Mouse (Mus musculus): Measurements from ENCODE around the gene Osbpl9. TPM values are rescaled to one million over a fixed set of nuclear protein-coding genes. Genes with fewer than 3 reads are reported as not detected.

Gene Osbpl9
- total RNA-seq, 2 experiments from 2014 or later = 92.8 to 101 TPM

DNA sequence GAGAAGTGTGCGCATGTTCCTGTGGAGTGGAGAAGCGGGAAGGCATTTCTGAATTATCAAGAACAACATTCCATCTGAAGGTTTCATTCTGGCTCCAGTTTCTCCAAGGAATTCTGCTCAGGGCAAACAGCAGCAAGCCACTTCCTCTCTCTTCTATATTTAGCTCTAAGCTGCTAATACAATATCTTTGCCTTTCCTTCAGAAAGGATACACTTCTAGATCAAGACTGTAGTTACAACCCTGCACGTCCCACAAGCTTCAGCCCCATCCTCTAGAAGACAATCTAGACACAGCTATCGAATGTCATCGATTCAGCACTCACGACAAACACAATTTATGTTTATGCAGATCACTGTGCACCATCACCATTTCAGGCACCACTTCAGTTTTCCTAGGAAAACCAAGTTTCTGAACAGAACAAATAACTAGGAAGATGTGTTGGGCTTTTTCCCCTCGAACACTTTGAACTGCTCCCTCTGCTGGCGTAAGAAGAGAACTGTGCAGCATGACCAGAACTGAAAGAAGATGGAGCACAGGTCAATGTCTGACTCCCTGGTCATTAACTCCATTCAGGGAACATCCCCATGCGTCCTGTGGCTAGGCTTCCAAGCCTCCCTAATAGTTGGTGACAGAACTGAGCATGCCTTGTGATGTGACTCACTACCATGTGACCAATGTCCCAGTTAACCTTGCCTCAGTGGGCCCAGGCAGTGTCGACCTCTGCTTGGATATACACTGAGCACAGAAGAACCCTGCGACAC is 54.6 kb downstream of the Osbpl9 start:
- intact Hi-C loops (cut with DNase I) = loop anchor here (5.0 kb wide), 2 partner anchors 35 to 60 kb away; no protein-coding TSS in a partner anchor
- DNase-seq = peak; percentile 51 to 71

DNA sequence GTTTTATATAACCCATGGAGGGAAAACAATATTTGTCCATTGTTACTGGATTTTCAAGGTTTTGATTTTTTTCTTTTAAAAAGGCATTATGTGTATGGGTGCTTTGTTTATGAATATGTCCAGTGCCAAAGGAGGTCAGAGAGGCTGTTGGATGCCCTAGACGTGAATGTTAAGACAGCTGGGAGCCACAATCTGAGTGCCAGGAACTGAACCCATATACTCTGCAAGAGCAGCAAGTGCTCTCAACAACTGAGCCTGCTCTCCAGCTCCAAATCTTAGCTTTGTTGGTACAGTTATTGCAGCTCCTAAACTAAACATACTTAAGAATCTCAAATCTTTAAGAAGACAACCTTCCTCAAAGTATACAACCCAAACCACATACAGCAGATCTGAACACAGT is 59.0 kb downstream of the Osbpl9 start:
- intact Hi-C loops (cut with DNase I) = no loop called here
- no peak for DNase-seq

DNA sequence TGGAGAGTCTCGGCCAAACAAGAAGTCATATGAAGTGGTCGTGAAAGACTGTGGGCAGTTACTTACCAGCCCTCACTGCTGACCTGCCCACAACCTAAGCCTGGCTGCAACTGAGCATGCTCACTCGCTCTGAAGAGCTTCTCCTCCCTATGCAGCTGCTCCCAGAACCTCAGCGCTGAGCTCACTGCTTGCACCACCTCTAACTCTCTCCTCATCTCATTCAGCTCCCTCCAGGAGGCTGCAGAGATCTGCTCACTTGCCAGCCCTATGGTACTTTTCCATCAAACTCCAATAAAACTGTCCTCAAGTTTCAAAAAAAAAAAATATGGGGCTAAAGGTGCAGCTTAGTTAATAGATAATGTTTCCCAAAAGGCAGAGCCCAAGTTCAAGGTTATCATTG is 63.5 kb downstream of the Osbpl9 start:
- intact Hi-C loops (cut with DNase I) = no loop called here
- DNase-seq = no peak

DNA sequence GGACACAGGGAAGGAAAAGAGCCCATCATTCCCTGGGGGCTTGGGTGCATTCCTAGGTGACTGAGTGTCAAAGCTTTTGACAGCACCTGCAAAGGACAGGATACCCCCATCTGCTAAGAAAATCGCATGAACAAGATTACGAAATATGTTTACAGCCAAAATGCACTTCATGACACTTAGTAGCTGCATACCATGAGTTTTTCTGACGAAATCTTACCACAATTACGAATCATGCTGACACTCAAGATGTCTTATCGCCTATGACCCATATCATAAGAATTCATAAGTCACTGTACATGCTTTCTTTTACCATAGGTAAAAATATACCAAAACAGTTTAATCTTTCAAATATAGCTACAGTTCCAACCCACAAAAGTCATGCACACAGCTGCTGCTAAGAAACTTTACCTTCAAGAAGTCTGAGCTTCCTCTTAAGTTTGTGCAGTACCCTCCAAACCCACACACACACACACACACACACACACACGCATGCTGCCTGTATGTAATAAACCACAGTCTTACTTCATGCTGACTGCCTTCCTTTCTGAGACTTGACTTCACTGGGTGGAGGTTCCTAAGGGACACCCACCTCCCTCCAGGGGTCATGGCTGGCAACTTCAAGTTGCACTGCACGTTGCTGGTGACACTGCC is 65.5 kb downstream of the Osbpl9 start:
- no peak for DNase-seq
- intact Hi-C loops (cut with DNase I) = no loop called here

DNA sequence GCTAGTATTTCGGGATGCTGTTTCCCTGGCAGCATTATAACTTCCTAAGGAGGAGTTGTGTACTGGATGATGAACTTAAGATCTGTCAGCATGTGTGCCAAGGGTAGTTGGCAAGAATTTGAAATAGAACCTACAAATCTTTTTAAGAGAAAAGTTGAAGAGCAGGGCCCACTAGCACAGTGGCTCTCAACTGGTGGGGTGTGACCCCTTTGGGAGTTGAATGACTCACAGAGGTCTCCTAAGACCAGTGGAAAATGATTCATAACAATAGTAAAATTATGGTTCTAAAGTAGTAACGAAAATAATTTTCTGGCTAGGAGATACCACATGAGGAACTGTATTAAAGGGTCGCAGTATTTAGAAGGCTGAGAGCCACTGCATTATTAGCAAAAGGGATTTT is 67.1 kb downstream of the Osbpl9 start:
- intact Hi-C loops (cut with DNase I) = no loop called here
- no peak for DNase-seq

DNA sequence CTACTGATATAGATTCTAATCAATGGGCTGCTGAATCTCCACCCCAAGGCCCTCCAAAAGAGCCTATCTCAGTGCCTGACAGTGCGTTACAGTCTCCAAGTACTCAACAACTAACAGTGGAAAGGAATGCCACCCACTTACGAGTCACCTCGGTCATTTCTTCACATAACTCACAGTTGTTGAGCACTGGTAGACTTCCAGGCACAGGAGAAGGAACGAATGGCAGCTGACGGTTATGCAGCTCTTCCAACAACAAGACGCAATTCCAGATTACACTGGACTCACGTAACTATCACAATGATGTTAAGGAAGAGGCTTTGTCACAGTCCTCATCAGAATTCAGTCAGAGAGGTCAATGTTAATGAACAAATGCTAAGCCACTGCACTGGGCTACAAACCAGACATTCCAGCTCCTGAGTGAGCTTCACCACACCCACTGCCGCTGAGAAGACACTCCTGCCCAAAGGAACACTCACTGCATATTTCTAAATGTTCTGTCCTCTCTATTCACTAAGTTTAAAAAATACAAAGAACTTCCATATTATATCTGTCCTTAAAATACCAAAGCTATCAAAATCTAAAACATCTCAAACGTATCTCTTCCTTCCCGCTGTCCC is 70.7 kb downstream of the Osbpl9 start:
- no peak for DNase-seq
- intact Hi-C loops (cut with DNase I) = no loop called here

DNA sequence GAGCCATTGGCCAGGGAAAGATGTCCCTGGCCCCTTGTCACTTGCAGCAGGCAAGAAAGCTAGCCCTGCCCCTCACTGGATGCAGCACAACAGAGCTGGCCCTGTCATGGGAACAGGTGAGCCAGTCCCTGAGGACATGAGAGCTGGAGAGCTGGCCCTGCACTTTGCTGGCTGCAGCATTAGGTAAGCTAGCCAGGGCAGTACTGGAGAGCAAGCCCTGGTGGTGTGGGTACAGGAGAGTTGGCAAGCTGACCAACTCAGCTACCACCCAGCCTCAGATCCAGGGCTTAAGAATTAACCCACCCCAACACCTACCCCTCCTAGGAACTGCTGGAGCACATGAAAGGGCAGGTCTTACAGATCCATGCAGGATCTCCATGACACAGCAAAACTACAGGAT is 73.1 kb downstream of the Osbpl9 start:
- DNase-seq = no peak
- intact Hi-C loops (cut with DNase I) = no loop called here

DNA sequence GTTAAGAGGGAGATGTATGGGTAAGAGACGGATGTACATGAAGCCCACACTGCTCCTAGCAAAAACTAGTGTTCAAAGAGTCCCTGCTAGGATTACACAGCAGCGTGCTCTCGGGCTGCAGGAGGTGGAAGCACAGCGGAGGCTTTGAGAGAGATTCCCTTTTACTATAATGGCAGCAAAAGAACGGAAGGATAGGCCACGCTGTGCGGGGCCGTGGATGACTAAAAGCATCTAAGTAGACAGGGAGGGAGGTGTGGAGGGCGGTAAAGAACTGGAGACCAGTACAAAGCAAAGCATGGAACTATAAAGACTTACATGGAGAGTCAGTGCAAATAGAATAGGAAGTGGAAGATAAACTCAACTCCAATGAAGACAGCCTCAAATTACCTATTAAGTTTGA is 74.1 kb downstream of the Osbpl9 start:
- intact Hi-C loops (cut with DNase I) = no loop called here

DNA sequence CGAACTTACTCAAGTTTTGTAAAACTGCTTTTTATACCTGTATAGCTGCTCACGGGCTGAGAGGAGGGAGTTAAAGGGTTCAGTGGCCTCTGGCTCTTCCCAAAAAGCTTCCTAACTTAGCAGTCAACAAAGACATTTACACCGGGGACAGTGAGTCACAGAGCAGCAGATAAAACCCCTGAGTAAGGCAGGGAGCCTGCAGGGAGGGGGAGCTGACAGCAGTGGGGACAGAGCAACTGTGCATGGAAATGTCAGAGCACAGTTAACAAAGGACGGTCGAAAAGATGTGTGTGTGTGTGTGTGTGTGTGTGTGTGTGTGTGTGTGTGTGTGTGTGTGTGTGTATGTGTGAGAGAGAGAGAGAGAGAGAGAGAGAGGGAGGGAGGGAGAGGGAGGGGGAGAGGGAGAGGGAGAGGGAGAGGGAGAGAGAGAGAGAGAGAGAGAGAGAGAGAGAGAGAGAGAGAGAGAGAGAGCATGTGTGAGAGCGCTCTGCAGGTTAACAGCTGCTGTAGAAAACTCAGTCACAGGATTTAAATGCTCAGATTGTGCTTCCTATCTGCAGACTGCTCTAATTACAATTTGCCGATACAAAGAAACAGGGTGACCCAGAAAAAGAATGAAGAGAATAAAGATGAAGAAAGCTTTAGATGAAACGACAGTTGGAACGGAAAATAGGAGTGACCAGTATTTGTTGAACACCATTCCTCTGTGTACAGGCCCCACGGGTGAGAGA is 75.1 kb downstream of the Osbpl9 start:
- intact Hi-C loops (cut with DNase I) = no loop called here
- peak in 1 of 2 experiments; percentile 25 for DNase-seq

More for the DNA sequence above, 74.1 kb downstream of the Osbpl9 start:
- no peak for DNase-seq

DNA sequence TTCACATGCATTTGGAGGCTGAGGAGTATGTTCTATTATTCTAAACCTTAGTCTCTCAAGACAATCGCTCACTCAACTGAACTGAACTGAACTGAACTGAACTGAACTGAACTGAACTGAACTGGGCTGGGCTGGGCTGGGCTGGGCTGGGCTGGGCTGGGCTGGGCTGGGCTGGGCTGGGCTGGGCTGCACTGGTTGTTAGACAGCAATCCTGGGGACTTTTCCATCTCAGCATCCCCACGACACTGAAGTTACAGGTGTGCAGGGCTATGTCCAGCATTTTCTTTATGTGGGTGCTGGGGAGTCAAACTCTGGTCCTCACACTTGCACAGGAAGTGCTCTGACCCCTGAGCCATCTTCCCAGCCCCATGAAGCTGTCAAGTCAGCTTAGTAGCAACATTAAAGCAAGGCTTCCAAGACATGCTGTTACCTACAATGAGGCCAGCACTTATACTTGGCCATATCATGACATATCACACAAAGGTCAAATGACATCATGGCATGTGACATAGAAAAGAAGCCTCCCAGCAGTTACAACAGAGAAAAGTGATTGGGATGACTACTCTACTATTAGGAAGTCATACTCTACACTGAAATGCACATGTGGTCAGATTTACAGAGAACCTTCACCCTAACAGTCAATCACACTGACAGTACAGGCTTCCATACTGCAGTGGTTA is 76.2 kb downstream of the Osbpl9 start:
- no peak for DNase-seq
- intact Hi-C loops (cut with DNase I) = no loop called here

DNA sequence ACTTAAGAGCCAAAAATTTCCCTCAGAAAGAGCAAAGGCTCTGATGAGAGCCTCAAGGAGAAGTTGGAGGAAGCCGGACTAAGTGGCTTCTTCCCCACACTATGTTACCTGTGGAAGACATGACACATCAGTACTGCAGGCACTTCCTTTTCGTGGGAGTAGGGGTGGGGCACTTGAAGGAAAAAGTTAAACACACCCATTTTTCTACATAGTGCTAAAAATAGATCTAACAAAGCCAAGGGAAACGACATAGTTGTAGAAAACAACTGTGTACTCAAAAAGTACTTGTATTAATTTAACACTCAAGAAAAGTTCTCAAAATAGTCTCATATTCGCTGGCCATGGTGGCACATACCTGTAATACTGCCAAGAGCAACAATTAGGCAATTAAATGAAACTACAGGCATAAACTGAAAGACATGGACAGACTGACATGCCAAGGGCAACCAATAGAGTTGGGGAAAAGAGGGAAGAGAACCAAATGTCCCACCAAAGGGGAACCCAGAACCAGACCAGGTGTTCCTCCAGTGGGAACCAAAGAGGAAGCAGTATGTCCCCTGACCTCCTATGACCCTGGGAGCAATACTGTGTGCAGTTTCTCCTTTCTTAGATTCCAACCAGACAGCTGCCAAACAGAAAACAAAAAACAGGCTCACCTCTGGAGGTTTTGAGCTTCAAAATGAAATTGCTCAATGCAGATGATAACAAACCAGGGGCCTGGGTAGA is 79.1 kb downstream of the Osbpl9 start:
- no peak for DNase-seq
- intact Hi-C loops (cut with DNase I) = no loop called here

DNA sequence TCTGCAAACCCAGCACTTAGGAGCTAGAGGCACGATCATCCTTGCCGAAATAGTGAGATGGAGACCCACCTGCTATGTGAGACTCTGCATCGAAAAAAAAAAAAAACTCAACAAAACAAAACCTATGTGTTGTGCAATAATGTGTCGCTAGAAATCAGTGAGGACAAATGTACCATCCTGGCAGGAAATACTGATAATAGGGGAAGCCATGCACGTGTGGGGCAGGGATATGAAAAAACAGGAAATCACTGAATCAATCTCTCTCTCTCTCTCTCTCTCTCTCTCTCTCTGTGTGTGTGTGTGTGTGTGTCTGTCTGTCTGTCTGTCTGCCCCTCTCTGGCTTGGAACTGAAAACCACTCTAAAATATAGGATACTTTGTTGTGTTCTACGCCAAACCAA is 81.3 kb downstream of the Osbpl9 start:
- no peak for DNase-seq
- intact Hi-C loops (cut with DNase I) = no loop called here

DNA sequence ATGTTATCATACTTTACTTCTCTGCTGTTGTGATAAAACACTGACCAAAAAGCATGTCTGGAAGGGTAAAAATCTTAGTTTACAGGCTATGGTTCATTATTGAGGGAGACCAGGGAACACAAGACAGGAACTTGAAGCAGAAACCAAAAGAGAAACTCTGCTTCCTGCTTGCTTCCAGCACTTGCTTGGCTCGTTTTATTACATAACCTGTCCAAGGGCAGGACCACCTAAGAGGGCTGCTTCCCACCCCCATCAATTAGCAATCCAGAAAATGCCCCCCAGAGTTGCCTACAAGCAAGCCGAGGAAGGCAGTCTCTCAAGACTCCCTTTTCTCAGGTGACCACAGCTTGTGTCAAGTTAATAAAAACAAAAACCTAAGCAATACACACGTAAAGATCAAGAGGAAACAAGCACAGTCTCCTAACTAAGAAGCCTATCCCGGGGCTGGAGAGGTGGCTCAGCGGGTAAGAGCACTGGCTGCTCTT is 82.4 kb downstream of the Osbpl9 start:
- intact Hi-C loops (cut with DNase I) = no loop called here
- DNase-seq = no peak

DNA sequence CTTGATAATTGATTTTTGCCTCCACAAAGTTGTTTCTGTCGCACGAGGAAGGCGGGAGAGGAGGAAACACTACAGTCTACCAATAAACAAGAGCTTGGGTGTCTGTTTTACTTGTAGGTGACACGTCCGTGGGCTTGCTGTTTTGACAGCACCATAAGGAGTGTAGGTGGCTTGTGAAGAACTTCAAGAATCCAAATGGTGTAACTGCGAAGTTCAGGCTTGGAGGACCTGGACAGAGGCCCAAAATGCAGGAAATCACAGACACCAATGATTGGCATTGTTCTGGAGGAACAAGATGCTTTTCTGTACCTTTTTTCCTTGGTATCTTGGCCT is 83.8 kb downstream of the Osbpl9 start:
- intact Hi-C loops (cut with DNase I) = no loop called here
- no peak for DNase-seq

DNA sequence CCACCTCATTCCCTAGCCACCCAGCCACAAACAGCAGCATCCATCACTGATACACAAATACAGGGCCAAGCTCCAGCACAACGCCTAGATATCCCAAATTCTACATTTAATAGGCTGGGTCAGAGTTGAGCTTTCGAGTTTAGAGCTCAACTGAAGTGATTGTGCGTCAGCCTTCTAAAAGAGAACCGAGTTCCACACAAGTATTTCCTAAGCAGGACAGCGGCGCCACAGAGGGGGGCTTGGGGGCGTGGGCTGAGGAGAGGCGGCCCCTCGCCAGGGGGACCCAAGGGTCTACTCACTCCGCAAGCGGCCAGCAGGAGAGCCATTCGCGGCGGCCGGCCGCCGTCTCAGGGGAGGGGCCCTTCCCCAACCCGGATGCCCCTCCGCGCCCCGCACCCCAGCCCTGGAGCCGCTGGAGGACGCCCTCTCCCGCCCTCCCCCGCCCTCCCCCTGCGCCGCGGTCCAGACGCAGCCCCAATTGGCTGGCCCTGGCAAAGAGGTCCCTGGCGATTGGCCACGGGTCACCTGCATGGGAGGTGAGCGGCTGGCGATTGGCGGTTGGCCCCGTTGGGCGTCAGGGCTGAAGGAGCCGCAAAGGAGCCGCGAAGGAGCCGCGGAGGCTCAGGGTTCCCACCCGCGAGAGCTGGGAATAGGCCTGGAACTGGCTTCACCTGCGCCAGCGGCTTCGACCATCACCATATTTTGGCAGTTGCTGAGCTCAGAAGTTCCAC is 84.3 kb downstream of the Osbpl9 start:
- intact Hi-C loops (cut with DNase I) = no loop called here
- peak; percentile 93 to 95 for DNase-seq

DNA sequence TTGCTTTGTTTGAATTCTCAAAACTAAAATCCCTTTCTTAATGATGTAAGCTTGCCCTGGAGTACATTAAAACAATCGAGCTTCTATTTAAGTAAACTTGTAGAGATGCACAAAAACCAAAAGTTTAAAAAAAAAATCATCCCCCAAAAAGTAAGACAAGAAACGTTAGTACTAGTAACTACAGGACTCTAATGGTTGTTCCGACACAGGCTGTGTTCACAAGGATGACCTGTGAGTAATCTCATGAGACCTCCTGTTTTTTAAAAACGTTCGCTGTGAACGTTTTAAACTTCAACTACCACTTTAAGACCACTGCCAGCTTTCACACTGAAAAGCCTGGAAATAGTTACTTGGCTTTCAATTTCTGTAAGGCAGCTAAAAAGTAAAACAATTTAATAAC is 85.1 kb downstream of the Osbpl9 start:
- intact Hi-C loops (cut with DNase I) = no loop called here
- no peak for DNase-seq

DNA sequence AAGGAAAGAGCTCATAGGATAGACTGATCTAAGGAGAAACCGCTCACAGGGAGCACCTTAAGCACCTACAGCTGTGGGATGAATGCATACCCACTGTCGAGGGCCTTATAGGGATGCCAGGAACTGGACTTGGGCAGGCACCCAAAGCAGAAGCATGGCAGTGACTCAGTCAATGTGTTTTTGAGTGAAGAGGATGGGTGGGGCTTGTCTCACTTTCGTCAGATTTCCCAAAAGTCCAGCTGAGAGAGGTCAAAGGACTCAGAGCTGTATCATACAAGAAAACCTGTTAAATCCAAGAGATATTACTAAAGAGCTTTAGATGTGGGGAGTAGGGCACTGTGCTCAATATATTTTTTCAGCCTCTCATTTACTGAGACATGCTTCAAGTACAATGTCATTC is 85.6 kb downstream of the Osbpl9 start:
- intact Hi-C loops (cut with DNase I) = no loop called here
- peak; percentile 42 to 50 for DNase-seq

DNA sequence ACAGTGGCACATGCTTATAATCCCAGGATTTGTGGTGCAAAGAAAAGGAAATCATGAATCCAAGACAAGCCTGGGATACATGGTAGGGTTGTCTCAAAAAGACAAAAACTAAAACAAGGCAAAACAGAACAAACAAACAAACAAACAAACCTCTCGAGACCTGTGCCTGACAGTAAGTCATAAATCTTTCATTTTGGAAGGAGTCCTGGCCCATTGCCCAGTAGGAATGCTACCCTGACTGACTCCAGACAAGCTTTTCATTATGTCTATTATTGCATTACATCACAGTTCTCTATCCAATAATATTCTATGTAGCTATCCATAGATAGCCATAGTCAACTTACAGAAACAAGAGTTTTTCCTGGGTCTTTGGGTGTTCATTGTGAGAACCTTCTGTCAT is 86.3 kb downstream of the Osbpl9 start:
- intact Hi-C loops (cut with DNase I) = no loop called here
- peak in 1 of 2 experiments; percentile 43 for DNase-seq

DNA sequence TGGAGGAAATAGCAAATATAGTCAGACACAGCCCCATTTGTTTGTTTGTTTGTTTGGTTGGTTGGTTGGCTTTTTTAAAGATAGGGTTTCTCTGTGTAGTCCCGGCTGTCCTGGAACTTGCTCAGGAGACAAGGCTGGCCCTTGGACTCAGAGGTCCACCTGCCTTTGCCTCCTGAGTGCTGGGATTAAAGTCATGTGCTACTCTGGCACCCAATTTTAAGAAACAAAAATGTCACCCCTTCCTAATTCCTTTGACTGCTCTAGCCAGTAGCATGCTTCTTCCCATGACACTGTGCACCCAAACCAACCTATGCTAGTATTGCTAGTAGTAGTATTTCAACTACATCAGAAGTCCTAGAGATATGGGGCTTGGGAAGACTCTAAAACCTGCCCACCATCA is 87.8 kb downstream of the Osbpl9 start:
- intact Hi-C loops (cut with DNase I) = loop anchor here (5.0 kb wide), 1 partner anchor 33 kb away; no protein-coding TSS in a partner anchor
- DNase-seq = no peak
